Mouse (Mus musculus) adrenal gland, adult 18-20 months (tissue): Measurements from ENCODE around the gene Ush2a. TPM values are rescaled to one million over a fixed set of nuclear protein-coding genes. Genes with fewer than 3 reads are reported as not detected.

Source experiments
- DNase-seq, 2 experiments: peaks; one replicate each; pipeline ENCODE4 v3.0.0; 2021 to 2022; ENCODE audit warnings: low spot score in 2 of 2
- total RNA-seq, 2 experiments: library from RNA; stranded (reverse); gene quantifications; 1 replicate in 1 of 2; 2 replicates in 1 of 2; pipeline ENCODE4 v1.2.3; 2021

Ush2a gene
- total RNA-seq, 2 experiments from 2014 or later: 0.16 TPM; not detected in 1

DNA sequence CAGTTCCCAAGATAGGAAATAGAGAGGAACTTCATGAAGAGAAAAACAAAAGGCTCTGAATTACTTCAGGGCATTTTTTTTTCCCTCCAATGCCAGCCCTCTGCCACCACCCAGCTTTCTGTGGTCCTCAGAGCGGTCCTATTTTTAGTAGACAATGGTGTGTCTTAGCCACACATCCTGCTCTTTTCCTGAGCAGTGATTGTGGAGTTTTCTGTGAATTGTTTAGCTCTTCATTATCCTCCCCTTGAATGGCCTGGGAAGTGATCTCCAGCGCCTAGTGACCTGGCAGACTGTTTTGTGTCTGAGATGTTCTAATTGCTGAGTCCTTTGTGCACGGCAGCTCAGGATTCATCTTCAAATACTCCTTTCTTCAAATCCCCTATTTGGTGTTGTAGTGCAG lies 397.3 kb downstream of the Ush2a start:
- DNase-seq: no peak

DNA sequence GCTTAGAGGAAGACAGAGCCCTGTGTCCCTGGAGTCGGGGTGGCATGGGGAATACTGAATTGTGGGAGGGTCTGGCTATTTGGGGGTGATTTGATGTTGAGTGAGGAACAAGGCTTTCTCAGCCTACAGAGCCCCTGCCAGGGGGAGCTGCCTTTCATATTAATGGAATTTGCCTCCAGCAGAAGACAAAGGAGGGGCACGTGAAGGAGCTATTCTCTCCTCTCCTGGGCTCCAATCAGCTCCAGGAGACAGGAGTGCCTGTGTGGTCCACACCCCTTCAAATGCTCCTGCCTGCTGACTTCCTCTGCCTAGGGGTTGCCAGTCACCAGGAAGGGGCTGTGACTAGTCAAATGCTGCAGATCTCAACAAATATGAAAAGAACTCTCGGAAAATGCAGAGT lies 398.5 kb downstream of the Ush2a start:
- no peak for DNase-seq

- no peak for DNase-seq
Measured at GRCm38 (mm10) chr1:188660882-188661281, 399.1 kb downstream of the Ush2a start.

GRCm38 (mm10) chr1:188667460-188667859 lies 405.6 kb downstream of the Ush2a start:
- DNase-seq: no peak

GRCm38 (mm10) chr1:188668513-188668912 lies 406.7 kb downstream of the Ush2a start:
- DNase-seq: no peak

- DNase-seq: no peak
Measured at GRCm38 (mm10) chr1:188672871-188673270, 411.0 kb downstream of the Ush2a start.

DNA sequence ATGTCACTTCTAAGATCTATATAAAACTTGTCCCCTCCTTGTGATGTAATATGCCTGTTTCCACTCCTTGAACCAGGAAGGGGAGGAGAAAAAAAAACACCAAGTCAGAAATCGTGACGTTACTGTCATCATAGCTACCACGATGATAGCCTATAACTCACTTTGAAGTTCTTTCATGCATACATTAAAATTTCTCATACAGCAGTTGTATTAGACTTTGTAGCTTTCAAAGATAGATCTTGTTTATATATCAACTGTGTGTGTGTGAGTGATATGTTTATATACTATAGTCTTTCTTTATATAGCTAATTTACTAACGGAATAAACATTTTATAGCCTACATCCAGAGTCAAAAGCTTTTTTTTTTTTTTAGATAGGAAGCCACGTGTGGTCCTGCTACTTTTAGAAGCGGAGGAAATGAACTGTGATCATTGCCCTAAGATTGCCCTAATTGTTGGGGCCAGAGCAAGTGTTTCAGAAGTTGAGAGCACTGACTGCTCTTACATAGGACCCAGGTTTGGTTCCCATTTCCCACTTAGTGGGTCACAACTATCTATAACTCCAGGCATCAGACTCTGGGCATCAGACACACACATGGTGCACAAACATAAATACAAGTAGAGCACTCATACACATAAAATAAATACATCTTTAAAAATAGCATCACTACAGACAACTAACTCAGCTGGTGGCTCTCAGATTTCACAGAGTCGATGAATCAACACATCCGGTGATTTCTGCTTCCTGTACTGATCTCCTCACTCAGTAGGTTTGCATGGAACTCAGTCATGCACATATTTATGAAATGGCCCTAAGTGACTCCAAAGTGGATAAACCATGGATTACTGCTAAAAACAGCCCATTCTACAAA lies 413.1 kb downstream of the Ush2a start:
- no peak for DNase-seq

DNA sequence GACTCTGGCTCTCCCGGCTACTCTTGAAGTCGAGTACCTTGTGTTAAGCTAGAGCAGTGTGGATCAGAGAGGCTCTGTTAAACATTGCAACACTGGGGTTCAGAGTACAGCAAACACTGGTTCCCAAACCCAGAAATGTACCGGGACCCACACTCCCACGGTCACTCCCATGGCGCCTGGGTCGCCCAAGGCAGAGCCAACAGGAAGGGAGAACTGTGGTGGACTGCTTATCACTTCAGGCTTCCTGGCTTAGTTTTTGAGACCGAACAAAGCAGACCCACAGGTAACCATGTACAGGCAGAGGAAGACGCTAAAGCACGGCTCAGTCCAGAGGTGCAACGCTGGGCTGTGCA lies 413.7 kb downstream of the Ush2a start:
- no peak for DNase-seq

DNA sequence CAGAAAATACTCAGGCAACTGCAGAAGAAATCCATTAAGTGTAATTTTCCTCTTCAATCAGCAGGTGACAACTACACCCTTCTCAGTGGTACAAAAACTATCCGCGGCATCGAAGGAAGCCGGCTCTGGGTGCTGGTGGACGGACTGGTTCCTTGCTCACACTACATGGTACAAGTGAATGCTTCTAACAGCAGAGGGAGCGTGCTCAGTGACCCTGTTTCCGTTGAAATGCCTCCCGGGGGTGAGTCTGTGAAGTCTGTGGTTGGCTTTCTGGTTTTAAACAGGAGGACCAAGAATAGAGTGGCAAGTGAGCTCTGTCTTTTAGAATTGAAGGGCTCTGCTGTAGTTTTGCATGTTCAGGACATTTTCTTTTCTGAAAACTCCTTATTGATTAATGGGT lies 416.4 kb downstream of the Ush2a start:
- no peak for DNase-seq

- DNase-seq: no peak
Measured at GRCm38 (mm10) chr1:188686362-188686761, 424.5 kb downstream of the Ush2a start.

GRCm38 (mm10) chr1:188696295-188696694 lies 434.5 kb downstream of the Ush2a start:
- DNase-seq: no peak

GRCm38 (mm10) chr1:188708176-188708575 lies 446.4 kb downstream of the Ush2a start:
- DNase-seq: no peak

GRCm38 (mm10) chr1:188708694-188709093 lies 446.9 kb downstream of the Ush2a start:
- DNase-seq: peak in 1 of 2 experiments; percentile 2

- DNase-seq: no peak
Measured at GRCm38 (mm10) chr1:188714131-188714530, 452.3 kb downstream of the Ush2a start.

- DNase-seq: no peak
Measured at GRCm38 (mm10) chr1:188714941-188715340, 453.1 kb downstream of the Ush2a start.

GRCm38 (mm10) chr1:188716886-188717285 lies 455.1 kb downstream of the Ush2a start:
- no peak for DNase-seq

- DNase-seq: no peak
Measured at GRCm38 (mm10) chr1:188725122-188725995, 463.5 kb downstream of the Ush2a start.

GRCm38 (mm10) chr1:188726937-188727336 lies 465.1 kb downstream of the Ush2a start:
- no peak for DNase-seq

GRCm38 (mm10) chr1:188728625-188729024 lies 466.8 kb downstream of the Ush2a start:
- DNase-seq: no peak

DNA sequence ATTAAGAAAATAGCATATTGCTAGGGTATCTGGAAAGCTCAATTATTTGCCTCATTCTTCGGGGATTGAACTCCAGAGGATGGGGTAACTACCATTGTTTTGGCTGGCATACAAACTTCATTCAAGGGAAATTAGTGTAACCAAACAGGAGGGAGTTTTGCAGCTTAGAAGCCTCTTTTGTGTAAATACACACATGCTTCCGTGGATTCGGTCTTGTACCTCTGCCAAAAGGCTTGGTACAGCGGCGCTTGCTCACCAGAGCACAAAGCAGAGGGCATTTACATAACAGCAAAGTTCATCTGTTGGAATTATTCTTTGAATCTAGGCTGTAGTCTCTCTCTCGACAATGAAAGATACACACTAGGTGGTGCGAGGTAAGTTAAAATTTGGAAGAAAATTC lies 467.4 kb downstream of the Ush2a start:
- DNase-seq: no peak

- no peak for DNase-seq
Measured at GRCm38 (mm10) chr1:188734741-188735266, 473.0 kb downstream of the Ush2a start.

- DNase-seq: no peak
Measured at GRCm38 (mm10) chr1:188742971-188743370, 481.1 kb downstream of the Ush2a start.
